Mouse (Mus musculus): ENCODE measurements around the gene Ipo11. TPM values are rescaled to one million over a fixed set of nuclear protein-coding genes. Genes with fewer than 3 reads are reported as not detected.

The Ipo11 gene
- polyA plus RNA-seq, 1 experiment, result 24.5 TPM

GRCm38 (mm10) chr13:106842542-106842941 is 94.2 kb downstream of the Ipo11 start:
- TF ChIP-seq CTCF (IDR thresholded peaks at IDR 0.05; ENCODE audit: control insufficient read depth, insufficient read depth, low read length) (no peak), POLR2A (IDR thresholded peaks at IDR 0.05; ENCODE audit: borderline replicate concordance, control insufficient read depth, low read depth, low read length) (no peak)
- no peaks in the 10 kb centered on the region for H3K4me1 ChIP-seq (ENCODE audit: control insufficient read depth, insufficient read depth, low read length)
- WGBS, result 76% methylated on average over 4 of the region's 4 CpGs
- no peak overlapping the region for H3K4me3 ChIP-seq (replicated peaks; ENCODE audit: control insufficient read depth, low read depth, low read length)
- H3K27ac ChIP-seq (ENCODE audit: control insufficient read depth, insufficient read depth, low read depth, low read length, poor library complexity), result no peak overlapping the region

GRCm38 (mm10) chr13:106838778-106839177 is 98.0 kb downstream of the Ipo11 start:
- WGBS, result 53% methylated on average over 3 of the region's 3 CpGs
- Histone ChIP-seq H3K4me1 (ENCODE audit: control insufficient read depth, insufficient read depth, low read length) (peaks cover 1% of the 10 kb centered on the region; the same call in 1 of the 2 replicates), H3K27ac (ENCODE audit: control insufficient read depth, insufficient read depth, low read depth, low read length, poor library complexity) (no peak overlapping the region), H3K4me3 (replicated peaks; ENCODE audit: control insufficient read depth, low read depth, low read length) (no peak overlapping the region)
- TF ChIP-seq POLR2A (IDR thresholded peaks at IDR 0.05; ENCODE audit: borderline replicate concordance, control insufficient read depth, low read depth, low read length) (no peak), CTCF (IDR thresholded peaks at IDR 0.05; ENCODE audit: control insufficient read depth, insufficient read depth, low read length) (no peak)

- no peak overlapping the region for H3K27ac ChIP-seq (ENCODE audit: control insufficient read depth, insufficient read depth, low read depth, low read length, poor library complexity)
- peaks cover 1% of the 10 kb centered on the region; the same call in 1 of the 2 replicates for H3K4me1 ChIP-seq (ENCODE audit: control insufficient read depth, insufficient read depth, low read length)
- WGBS, result 28% methylated on average over 5 of the region's 5 CpGs
- H3K4me3 ChIP-seq (replicated peaks; ENCODE audit: control insufficient read depth, low read depth, low read length), result no peak overlapping the region
- TF ChIP-seq POLR2A (IDR thresholded peaks at IDR 0.05; ENCODE audit: borderline replicate concordance, control insufficient read depth, low read depth, low read length) (no peak), CTCF (IDR thresholded peaks at IDR 0.05; ENCODE audit: control insufficient read depth, insufficient read depth, low read length) (no peak)
Measured at GRCm38 (mm10) chr13:106836527-106836879, 100.3 kb downstream of the Ipo11 start.

GRCm38 (mm10) chr13:106835844-106836526 is 100.8 kb downstream of the Ipo11 start:
- peak overlapping the region; percentile 3 for H3K4me3 ChIP-seq (replicated peaks; ENCODE audit: control insufficient read depth, low read depth, low read length)
- 1% methylated on average over 15 of the region's 15 CpGs for WGBS
- peaks cover 1% of the 10 kb centered on the region; the same call in 1 of the 2 replicates for H3K4me1 ChIP-seq (ENCODE audit: control insufficient read depth, insufficient read depth, low read length)
- no peak overlapping the region for H3K27ac ChIP-seq (ENCODE audit: control insufficient read depth, insufficient read depth, low read depth, low read length, poor library complexity)
- TF ChIP-seq CTCF (IDR thresholded peaks at IDR 0.05; ENCODE audit: control insufficient read depth, insufficient read depth, low read length) (no peak), POLR2A (IDR thresholded peaks at IDR 0.05; ENCODE audit: borderline replicate concordance, control insufficient read depth, low read depth, low read length) (no peak)

- TF ChIP-seq POLR2A (IDR thresholded peaks at IDR 0.05; ENCODE audit: borderline replicate concordance, control insufficient read depth, low read depth, low read length), result no peak
- TF ChIP-seq CTCF (IDR thresholded peaks at IDR 0.05; ENCODE audit: control insufficient read depth, insufficient read depth, low read length), result no peak
- H3K4me3 ChIP-seq (replicated peaks; ENCODE audit: control insufficient read depth, low read depth, low read length), result no peak overlapping the region
- no peaks in the 10 kb centered on the region; the same call in 1 of the 2 replicates for H3K4me1 ChIP-seq (ENCODE audit: control insufficient read depth, insufficient read depth, low read length)
- no peak overlapping the region for H3K27ac ChIP-seq (ENCODE audit: control insufficient read depth, insufficient read depth, low read depth, low read length, poor library complexity)
- WGBS, result 85% methylated on average over 6 of the region's 6 CpGs
Measured at GRCm38 (mm10) chr13:106830029-106830428, 106.7 kb downstream of the Ipo11 start.

GRCm38 (mm10) chr13:106829327-106829997 is 107.3 kb downstream of the Ipo11 start:
- H3K4me3 ChIP-seq (replicated peaks; ENCODE audit: control insufficient read depth, low read depth, low read length), result no peak overlapping the region
- H3K4me1 ChIP-seq (ENCODE audit: control insufficient read depth, insufficient read depth, low read length), result no peaks in the 10 kb centered on the region; the same call in 1 of the 2 replicates
- 49% methylated on average over 12 of the region's 12 CpGs for WGBS
- no peak for TF ChIP-seq CTCF (IDR thresholded peaks at IDR 0.05; ENCODE audit: control insufficient read depth, insufficient read depth, low read length)
- no peak for TF ChIP-seq POLR2A (IDR thresholded peaks at IDR 0.05; ENCODE audit: borderline replicate concordance, control insufficient read depth, low read depth, low read length)
- H3K27ac ChIP-seq (ENCODE audit: control insufficient read depth, insufficient read depth, low read depth, low read length, poor library complexity), result no peak overlapping the region

- TF ChIP-seq POLR2A (IDR thresholded peaks at IDR 0.05; ENCODE audit: borderline replicate concordance, control insufficient read depth, low read depth, low read length), result no peak
- TF ChIP-seq CTCF (IDR thresholded peaks at IDR 0.05; ENCODE audit: control insufficient read depth, insufficient read depth, low read length), result no peak
- WGBS, result 18% methylated on average over 5 of the region's 5 CpGs
- Histone ChIP-seq H3K27ac (ENCODE audit: control insufficient read depth, insufficient read depth, low read depth, low read length, poor library complexity) (no peak overlapping the region), H3K4me3 (replicated peaks; ENCODE audit: control insufficient read depth, low read depth, low read length) (no peak overlapping the region), H3K4me1 (ENCODE audit: control insufficient read depth, insufficient read depth, low read length) (no peaks in the 10 kb centered on the region; the same call in 1 of the 2 replicates)
Measured at GRCm38 (mm10) chr13:106825618-106826017, 111.1 kb downstream of the Ipo11 start.

- H3K4me1 ChIP-seq (ENCODE audit: control insufficient read depth, insufficient read depth, low read length), result no peaks in the 10 kb centered on the region
- no peak overlapping the region for H3K4me3 ChIP-seq (replicated peaks; ENCODE audit: control insufficient read depth, low read depth, low read length)
- TF ChIP-seq CTCF (IDR thresholded peaks at IDR 0.05; ENCODE audit: control insufficient read depth, insufficient read depth, low read length) (no peak), POLR2A (IDR thresholded peaks at IDR 0.05; ENCODE audit: borderline replicate concordance, control insufficient read depth, low read depth, low read length) (no peak)
- 88% methylated on average over 2 of the region's 2 CpGs for WGBS
- no peak overlapping the region for H3K27ac ChIP-seq (ENCODE audit: control insufficient read depth, insufficient read depth, low read depth, low read length, poor library complexity)
Measured at GRCm38 (mm10) chr13:106823875-106824191, 112.9 kb downstream of the Ipo11 start.
